Mouse (Mus musculus): ENCODE measurements at regions not wholly inside any gene's neighbourhood (a gene's known extent, or its start where the extent isn't known, plus 50 kb on each side); places are given as distances from the start of the nearest gene placed in this dataset.

GRCm38 (mm10) chr17:54483901-54484300 is 185.1 kb upstream of the Slc5a7 start:
- DNase-seq: no peak
- intact Hi-C loops (cut with DNase I): no loop called here

DNA sequence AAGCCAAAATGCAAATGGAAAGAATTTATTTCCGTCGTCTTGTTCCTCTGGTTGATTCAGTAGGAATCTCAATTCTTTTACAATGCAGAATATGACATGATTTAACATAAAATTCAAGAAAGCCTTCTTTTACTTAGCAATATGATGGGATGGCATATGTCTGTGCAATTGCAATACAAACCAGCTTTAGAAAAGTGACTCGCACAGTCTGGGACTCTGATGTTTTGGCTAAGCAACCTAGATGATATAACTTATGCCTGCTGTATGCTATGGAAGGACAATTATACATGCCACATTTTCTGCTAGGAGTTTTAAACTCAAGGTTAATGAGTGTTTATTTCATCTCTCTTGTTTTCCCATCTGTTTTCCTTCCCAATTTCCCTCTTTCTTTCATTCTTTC is 141.1 kb upstream of the Slc5a7 start:
- DNase-seq: no peak
- intact Hi-C loops (cut with DNase I): no loop called here

- DNase-seq: no peak
- intact Hi-C loops (cut with DNase I): no loop called here
These were observed 139.6 kb upstream of the Slc5a7 start for GRCm38 (mm10) chr17:54438435-54438834.

DNA sequence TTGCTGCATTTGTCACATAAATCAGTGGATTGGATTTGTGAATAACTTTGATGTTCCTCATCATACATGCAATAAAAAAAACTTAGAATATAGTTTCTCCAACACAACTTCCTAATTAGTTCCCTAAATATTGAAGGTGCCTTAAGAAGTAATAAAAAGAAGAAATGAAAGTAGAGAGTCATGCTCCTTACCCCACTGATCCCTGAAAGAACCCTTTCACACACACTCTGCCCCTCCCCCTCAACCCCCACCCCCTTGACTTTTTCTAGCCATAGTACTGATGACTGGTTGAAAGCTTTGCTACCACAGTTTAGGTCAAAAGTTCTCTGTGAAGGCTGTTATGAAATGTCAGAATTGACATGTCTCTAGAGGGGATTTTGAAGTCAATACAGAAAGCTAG is 131.1 kb upstream of the Slc5a7 start:
- intact Hi-C loops (cut with DNase I): no loop called here
- no peak for DNase-seq

DNA sequence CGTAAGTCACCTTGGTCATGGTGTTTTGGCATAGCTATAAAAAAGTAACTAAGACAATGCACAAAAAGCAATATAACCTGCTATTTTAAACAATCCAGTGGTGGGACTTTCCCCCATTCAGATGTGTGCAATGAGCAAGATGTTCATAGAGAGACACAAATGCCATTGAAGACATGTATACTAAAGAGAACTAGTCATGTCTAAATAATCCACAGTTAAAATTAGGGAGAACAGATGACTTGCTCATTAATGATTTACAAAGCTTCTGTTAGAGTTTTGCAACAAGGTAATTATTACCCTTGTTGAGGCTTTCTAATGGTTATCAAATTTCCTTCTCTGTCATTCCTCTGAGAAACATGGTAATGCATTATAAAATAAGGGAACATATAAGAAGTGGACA is 115.4 kb upstream of the Slc5a7 start:
- no peak for DNase-seq
- intact Hi-C loops (cut with DNase I): no loop called here

DNA sequence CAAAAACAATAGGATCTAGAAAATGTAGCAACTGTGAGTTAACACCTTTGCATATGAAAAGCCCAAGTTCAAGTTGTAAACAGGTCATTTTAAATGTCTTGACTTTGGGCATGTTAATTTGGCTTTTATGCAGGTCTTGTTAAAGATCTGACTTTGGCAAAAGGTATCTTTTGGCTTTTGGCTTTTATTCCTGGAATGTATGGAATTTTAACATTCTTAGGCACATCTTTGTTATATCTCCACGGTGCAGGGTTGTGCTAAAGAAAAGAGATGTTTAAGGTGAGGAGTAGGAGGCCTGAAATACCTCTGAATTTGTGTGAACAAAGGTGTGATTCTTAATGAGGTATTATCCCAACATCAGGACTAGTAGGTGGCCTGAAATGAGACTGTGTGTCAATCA is 97.6 kb upstream of the Slc5a7 start:
- intact Hi-C loops (cut with DNase I): no loop called here
- no peak for DNase-seq

- intact Hi-C loops (cut with DNase I): no loop called here
- no peak for DNase-seq
These were observed 78.7 kb upstream of the Slc5a7 start for GRCm38 (mm10) chr17:54377500-54377899.

- intact Hi-C loops (cut with DNase I): no loop called here
- no peak for DNase-seq
These were observed 69.8 kb upstream of the Slc5a7 start for GRCm38 (mm10) chr17:54368611-54369010.

DNA sequence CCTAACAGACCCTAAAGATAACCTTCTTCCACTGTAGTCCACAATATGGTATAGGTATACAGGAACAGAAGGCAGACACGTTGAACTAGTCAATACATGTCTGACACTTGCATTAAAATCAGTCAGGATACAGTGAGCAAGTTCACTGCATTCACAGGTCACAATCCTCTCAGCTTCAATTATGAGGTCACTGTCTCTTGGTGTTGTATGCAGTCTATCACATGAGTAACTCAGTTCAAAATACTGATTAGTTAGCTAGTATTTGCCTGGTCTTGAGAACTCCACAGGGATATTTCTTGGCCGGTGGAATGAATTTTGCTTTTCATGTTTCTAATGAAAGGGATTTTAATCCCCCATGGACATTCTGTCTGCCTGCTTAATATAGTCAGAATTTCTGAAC is 69.1 kb upstream of the Slc5a7 start:
- intact Hi-C loops (cut with DNase I): no loop called here
- DNase-seq: no peak

- DNase-seq: no peak
- intact Hi-C loops (cut with DNase I): no loop called here
These were observed 64.2 kb upstream of the Slc5a7 start for GRCm38 (mm10) chr17:54362991-54363390.

DNA sequence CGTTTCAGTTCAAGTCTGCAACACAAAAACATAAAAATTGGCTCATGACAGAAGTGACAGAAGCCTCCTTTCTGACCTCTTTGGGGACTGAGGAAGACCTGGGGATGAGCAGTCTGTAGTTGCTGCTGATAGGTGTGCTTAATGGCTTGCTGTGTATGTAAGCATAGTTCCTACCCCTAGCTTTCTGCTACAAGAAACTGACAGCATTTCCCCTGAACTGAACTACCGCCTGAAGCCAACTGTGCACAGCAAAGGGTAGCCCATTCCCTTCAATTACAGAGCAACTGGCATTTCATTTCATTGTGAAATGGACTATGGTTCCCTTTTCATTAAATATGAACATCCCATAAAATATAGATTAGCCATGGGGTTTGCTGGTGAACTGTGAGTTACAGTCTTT is 54.2 kb upstream of the Slc5a7 start:
- intact Hi-C loops (cut with DNase I): loop anchor here (10.0 kb wide), 1 partner anchor 1122 kb away; no protein-coding TSS in a partner anchor
- DNase-seq: no peak

- no peak for DNase-seq
- intact Hi-C loops (cut with DNase I): loop anchor here (10.0 kb wide), 1 partner anchor 1124 kb away; no protein-coding TSS in a partner anchor
These were observed 52.0 kb upstream of the Slc5a7 start for GRCm38 (mm10) chr17:54350881-54351280.

Data from left cerebral cortex, postnatal 4 days (tissue).